Mouse (Mus musculus) Muller cell, postnatal 12 days (primary cell): ENCODE data around the gene Usp5.

Source experiments
- DNase-seq: peaks from one replicate; pipeline ENCODE4 v3.0.0-alpha.2; 2015; ENCODE audit errors: inconsistent ontology term

The Usp5 gene

DNA sequence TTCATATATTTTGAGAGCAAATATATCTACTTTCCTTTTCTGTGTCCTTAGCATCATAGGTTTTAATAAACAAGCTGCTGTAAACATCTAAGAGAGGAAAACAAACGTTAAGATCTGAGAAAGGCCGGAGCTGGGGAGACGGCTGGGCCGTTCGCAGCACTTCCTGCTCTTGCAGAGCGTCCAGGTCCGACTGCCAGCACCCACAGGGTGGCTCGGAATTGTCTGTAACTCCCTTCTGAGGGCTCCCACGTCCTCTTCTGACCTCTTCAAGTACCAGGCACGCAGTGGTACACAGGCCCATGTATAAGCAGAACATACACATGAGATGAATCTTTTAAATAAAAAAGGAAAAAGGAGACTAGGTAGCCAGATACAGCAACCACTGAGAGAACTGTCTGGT, 41.6 kb downstream of the Usp5 start:
- no peak for DNase-seq

DNA sequence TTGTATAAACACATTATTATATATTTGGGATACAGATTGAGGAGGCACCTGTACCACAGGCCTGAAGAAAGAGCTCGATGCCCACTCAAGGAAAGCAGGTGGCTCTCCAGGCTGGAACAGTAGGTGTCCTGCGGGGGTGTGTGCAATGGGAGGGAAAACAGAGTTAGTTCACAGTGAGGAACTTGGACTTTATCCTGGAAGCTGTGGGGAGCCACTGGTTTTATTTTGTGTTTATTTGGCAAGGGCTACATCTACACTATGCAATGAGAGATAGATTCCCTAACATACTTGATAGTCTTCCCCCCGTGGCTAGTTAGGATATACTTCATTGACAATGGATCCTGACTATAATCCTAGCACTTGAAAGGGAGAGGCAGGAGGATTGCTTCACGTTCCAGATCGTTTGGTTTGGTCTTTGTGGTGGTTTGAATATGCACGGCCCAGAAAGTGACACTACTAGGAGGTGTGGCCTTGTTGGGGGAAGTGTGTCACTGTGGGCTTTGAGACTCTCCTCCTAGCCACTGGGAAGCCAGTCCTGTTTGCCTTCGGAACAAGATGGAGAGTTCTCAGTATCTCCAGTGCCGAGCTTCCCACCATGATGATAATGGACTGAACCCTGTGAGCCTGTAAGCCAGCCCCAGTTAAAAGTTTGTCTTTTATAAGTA, 42.4 kb downstream of the Usp5 start:
- DNase-seq: no peak

DNA sequence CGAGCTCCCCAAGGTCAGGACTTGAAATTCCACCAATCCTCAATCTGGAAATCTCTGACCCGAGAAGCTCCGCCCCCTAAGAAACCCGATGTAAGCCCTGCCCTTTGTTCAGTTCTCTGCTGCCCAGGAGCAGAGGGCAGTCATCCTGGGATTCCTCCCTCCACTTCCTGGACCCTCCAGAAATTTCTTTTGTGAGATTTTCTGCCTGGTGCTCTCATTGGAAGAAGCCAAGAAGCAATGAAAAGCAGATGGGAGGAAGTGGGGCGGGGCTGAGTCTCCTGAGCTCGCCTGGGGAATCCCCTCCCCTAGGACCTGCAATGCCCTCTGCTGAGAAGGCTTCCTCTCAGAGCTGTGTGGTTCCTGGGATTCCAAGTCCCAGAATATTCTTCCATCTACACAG, 46.8 kb downstream of the Usp5 start:
- peak; percentile 74 for DNase-seq

DNA sequence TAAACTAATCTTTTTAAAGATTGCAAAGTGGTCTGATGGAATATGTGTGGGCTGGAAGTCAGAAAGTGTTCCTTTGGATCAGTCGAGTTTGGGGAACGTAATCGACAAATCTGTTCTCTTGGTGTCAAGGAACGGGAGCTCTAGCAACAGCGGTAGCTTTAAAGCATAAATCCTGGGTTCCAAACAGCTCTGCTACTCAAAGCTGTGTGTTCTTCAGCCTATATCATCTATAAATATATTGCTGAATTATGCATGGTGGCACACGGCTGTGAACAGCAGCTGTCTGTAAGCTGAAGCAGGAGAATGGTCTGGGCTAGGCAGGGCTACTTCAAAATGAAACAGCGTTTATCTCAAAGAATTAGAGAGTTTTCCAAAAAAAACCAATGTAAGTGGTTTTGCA, 48.4 kb downstream of the Usp5 start:
- no peak for DNase-seq

DNA sequence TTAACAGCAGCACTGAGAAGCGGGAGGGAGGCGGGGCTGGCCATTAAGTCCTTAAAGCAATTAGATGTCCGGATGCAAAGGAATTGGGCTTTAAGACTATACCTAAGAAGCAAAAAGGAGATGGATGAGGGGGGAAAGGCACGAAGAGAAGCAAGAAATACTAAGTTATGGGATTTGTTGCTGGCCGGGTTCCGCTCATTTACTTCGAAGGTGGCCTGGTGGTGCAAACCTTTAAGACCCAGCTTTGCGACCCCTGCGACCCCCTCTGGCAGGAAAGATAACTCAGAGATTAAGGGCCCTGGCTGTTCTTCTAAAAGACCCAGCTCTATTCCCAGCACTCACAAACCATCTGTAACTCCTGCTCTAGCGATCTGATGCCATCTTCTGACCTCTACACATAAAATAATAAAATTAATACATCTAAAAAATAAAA, 49.3 kb downstream of the Usp5 start:
- no peak for DNase-seq

DNA sequence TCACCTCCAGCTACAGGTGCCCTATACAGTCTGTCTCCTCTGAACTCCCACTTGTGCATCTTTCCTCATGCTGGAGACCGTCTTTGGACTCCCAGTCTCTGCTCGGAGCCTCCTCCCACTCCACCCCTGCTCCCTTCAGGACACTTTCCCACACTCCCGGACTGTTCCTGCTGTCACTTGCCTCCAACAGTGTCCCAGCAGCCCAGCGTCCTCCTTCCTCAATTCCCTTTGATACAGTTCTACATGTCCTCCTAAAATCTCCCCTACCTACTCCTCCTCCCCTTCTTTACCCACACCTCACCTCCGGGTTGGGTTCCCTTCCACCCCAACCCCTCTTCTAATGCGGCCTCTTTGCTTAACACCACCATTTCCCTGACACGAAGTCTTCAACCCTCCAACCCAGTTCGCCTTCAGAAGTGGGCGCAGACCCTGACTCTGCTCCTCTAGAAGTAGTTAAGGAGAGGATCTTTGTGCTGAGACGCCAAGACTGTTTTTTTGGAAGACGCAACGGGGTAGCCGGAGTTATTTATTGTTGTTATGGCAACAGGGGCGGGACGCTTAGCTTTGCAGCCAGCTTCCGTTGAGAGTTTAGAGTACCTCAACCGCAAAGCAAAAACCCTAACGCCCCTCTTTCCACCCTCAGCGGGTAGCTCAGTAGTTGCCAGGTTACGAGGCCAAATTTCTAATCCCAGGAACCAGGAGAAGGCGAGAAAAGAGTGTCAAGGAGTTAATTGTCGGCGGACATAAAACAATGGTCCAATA, 49.9 kb downstream of the Usp5 start, which contains the start of gene Lrrc23:
Lrrc23 (minus strand) TSS at position 506 of the 762 bp plus-strand sequence.
- DNase-seq: peak; percentile 64

DNA sequence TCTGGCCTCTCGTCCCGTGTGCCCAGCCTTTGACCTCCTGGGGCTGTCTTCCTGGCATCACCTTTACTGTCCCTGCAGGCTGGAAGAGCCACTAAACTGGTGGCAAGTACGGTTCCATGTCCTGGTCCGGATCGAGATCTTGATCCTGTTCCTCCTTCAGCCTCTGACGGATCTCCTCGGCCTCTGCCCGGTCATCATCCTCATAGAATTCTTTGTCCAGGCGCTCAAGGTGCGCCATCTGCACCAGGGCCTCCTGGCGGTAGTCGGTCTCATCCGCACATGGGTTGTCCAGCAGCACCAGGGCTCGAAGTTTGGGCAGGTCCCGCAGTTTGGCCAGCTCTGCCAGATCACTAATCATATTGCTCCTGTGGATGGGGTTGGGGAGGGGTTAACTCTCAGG, 58.8 kb downstream of the Usp5 start:
- DNase-seq: no peak

DNA sequence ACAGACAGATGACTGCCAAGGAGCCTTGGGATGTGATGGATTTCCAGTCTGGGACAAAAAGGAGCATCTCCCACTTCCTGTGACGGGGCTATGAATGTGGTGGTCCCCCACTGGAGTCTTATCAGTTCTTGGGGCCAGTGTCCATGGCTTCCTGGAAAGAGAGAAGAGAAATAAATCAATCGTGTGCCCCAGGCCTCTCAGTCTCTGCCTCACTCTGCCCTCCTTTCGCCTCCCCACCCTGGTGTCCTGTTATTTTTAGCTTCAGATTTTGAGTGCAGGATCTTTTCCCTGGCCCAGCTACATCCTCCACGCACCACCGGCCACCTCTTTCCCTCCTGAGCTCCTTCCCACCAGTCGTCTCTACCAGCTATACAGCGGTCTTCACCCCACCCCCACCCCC, 59.3 kb downstream of the Usp5 start:
- no peak for DNase-seq

DNA sequence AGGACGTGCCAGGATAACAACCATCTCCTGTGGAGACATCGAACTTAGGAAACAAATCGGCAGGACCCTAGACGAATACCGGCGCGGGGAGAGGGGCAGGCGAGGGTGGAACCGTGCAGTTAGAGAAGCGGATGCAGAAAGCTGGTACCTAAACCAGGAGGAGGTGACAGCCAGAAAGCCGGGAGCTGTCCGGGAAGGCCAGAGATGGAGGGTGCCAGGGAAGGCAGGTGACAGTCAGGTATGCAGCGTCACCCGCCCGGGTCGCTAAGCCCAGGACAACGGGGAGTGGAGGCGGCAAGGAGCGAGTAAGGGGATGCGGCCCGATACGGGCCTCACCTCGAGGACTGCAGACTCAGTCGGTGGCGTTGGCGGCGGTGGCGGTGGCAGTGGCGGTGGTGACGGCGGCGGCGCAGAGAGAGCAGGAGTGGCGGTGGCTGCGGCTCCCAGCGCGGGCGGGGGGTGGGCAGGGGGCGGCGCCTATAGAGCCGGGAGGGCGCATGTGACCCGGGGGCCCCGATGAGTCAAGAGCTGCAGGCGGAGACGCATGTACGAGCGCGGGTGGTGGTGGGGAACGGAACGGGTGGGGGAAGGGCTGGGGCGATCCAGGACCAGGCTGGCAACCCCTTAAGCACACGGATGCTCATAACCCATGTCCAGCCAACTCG, 60.1 kb downstream of the Usp5 start, which contains the start of gene Eno2:
Eno2 (minus strand) TSS at position 573 of the 665 bp plus-strand sequence.
- peak; percentile 87 for DNase-seq

DNA sequence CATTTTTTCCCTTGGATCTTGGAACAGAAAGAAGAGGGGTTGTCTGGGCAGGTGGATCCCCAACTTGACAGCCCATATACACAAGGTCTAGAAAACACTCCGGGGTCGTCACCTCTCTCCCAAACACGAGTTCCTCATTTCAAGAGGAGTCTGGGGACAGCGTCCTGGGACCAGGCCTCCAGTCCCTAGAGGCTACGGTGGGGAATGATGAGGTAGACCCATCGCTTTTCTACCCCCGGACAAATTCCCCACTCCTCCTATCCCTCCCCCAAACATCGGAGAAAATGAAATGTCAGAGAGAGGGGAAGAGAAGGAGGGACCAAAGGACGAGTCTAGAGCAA, 60.6 kb downstream of the Usp5 start:
- DNase-seq: peak; percentile 40

DNA sequence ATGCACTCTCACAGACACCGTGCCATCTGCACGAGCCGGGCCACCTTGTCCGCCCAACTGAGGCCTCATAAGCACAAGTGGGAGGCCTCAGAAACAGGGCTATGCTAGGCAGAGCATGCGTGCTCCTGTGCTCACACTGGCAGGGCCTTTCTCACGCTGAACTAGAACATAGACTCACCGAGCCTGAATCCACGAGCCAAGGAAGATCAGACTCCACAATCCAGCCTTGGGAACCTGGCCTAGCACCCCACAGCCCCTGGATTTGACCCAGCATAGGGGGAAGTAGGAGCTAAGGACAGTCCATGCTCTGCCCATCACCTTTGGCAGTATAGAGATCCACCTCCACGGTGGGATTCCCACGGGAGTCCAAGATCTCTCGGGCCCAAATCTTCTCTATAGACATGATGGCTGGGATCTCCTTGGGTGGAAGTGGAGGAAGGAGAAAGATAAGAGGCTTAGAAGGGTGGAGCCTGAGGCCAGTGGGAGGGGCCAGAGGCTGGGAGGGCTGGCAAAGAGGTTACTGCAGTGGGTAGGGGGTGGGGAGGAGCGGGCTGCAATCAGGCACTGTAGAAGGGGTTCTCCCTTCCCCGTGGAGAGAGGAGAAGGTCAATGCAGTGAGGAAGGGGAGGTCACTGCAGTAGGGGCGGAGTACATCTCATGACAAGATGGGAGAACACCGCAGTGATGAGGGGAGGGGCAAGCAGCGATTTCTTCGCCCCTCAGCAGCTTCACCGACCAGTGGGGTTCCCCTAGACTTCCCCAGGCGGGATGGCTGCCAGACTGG, 61.2 kb downstream of the Usp5 start:
- peak; percentile 39 for DNase-seq

DNA sequence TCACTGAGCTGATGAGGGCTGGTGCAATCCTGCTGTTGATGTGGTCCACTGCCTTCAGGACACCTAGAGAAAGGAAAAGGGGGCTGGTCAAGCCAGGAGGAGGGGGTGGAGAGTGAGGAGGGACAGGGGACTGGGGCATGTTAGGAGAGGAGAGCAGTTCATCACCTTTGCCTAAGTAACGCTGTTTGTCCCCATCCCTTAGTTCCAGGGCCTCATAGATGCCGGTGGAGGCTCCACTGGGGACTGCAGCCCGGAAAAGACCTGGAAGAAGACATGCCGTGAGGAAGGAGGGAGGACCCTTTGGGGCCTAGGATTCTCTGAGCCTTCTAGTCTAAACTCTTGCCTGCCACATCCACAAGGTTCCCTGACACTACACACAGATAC, 61.8 kb downstream of the Usp5 start:
- DNase-seq: no peak

DNA sequence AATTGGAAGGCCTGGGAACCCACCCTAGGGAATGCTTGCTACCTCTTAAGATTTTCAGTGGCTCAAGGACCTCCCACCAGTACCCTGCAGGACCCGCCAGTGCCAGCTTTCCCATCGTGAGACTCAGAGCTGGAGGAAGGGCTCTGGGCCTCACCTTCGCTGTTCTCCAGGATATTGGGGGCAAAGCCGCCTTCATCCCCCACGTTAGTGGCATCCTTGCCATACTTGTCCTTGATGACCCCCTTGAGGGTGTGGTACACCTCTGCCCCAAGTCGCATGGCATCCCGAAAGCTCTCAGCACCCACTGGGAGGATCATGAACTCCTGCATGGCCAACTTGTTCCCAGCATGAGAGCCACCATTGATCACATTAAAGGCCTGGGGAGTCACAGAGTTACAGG, 63.3 kb downstream of the Usp5 start:
- no peak for DNase-seq
